Mouse (Mus musculus) urinary bladder, adult 18-20 months (tissue): ENCODE results near the gene Lrrc29.
"Not testable (repeated sequence)": the region's sequence is repeated elsewhere in the genome, so short reads cannot be mapped to it uniquely, and the experiment has no call there.

Source experiments
- DNase-seq, 2 experiments: peaks; one replicate each; pipeline ENCODE4 v3.0.0; 2022; ENCODE audit warnings: low spot score in 2 of 2, mixed read lengths in 2 of 2

Lrrc29 gene

GRCm38 (mm10) chr8:105291364-105291763 is 34.7 kb downstream of the Lrrc29 start:
- not testable (repeated sequence) for DNase-seq

GRCm38 (mm10) chr8:105290554-105291314 is 35.3 kb downstream of the Lrrc29 start:
- DNase-seq: peak; percentile 79 to 89

- DNase-seq: no peak
Measured at GRCm38 (mm10) chr8:105289805-105290460, 36.1 kb downstream of the Lrrc29 start, which contains the start of gene 4931428F04Rik. TSS of gene 4931428F04Rik (minus strand) at chr8:105289864.

DNA sequence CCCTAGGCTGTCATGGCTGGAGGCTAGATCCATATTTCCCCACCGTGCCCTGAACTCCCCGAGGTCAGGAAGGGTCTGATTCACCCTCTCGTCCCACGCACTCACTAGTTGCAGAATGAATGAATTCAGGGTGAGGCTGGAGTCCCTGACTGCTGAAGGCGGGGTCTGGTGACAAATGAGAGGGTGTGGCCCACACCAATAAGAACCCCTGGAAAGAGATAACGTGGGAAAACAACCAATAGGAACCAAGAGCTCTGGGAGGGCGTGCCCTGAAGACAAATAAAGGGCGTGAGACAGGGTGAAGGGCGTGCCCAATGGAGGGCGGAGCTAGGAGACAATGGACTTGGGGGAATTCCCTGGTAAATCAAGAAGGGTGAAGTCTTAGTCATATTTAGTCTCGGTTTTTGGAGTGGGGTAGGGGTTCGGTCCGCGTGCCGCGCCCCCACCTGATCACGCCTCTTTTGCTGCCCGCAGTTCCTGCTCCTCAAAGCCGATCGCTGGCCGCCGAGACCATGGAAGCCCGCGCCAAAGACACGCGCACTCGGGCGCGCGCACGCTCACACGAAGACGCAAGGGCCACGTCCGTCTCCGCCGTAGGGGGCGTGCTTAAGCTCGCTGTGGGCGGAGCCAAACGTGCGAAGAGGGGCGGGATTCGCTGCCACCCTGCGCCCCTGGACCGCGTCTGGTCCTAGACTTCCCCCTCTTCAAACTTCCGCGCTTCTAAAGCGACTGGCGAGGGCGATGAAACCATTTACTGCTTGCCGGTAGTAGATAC is 36.9 kb downstream of the Lrrc29 start:
- DNase-seq: peak; percentile 85 to 90

DNA sequence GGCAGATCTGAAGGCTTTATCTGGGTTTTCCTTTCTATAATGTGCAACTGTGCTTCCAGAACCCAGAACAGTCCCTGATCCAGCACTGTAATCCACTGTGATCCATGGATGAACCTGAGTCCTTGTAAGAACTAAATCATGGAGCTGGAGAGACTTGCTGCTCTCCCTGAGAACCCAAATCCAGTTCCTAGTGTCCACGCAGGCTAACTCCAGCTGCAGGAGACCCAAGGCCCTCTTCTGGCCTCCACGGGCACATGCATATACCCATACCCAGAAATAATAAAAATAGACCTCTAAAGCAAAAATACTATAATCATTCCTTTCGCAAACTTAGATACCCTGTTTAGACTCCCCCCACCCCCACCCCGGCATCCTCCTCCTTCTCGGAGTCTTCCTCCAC is 37.8 kb downstream of the Lrrc29 start:
- no peak for DNase-seq

GRCm38 (mm10) chr8:105286907-105287306 is 39.2 kb downstream of the Lrrc29 start:
- no peak for DNase-seq

- no peak for DNase-seq
Measured at GRCm38 (mm10) chr8:105285514-105285913, 40.6 kb downstream of the Lrrc29 start.

- peak in 1 of 2 experiments; percentile 31 for DNase-seq
Measured at GRCm38 (mm10) chr8:105283074-105283473, 43.0 kb downstream of the Lrrc29 start.

GRCm38 (mm10) chr8:105282239-105282638 is 43.8 kb downstream of the Lrrc29 start:
- no peak for DNase-seq

- no peak for DNase-seq
Measured at GRCm38 (mm10) chr8:105281821-105282220, 44.3 kb downstream of the Lrrc29 start.

- no peak for DNase-seq
Measured at GRCm38 (mm10) chr8:105280567-105280966, 45.5 kb downstream of the Lrrc29 start.

DNA sequence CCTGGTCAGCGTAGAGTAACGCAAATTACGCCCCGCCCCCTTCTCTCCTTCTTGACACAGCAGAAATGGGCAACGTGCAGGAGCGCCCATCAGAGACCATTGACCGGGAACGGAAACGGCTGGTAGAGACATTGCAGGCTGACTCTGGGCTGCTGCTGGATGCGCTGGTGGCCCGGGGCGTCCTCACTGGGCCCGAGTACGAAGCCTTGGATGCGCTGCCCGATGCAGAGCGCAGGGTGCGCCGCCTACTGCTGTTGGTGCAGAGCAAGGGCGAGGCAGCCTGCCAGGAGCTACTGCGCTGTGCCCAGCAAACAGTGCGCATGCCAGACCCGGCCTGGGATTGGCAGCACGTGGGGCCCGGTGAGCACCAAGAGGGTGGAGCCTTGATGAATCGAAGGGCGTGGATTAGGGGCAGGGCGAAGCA is 47.2 kb downstream of the Lrrc29 start:
- peak in 1 of 2 experiments; percentile 77 for DNase-seq

GRCm38 (mm10) chr8:105276292-105277120 is 49.6 kb downstream of the Lrrc29 start:
- peak in 1 of 2 experiments; percentile 34 for DNase-seq

GRCm38 (mm10) chr8:105275840-105276239 is 50.2 kb downstream of the Lrrc29 start, which contains the start of gene Nol3:
TSS of gene Nol3 (plus strand) at chr8:105276140.
- no peak for DNase-seq

DNA sequence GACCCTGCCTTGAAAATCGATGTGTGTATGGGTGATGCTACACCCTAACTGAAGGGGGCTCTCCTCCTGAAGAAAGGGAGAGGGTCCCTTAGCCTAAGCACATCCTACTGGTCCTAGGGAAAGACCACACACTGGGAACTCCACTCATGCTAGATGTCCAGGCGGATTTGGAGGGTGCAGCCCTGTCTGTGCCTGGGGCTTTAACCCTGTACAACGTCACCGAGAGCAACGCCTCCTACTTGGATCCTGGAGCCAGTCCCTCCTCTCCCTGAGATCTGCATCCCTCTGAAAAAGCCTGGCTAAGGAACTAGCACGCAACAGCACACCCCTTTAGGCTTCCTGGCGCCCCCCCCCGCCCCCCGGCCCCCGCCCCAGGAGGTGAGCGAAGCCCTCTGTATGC is 50.7 kb downstream of the Lrrc29 start:
- no peak for DNase-seq

GRCm38 (mm10) chr8:105270916-105271186 is 55.2 kb downstream of the Lrrc29 start:
- no peak for DNase-seq

DNA sequence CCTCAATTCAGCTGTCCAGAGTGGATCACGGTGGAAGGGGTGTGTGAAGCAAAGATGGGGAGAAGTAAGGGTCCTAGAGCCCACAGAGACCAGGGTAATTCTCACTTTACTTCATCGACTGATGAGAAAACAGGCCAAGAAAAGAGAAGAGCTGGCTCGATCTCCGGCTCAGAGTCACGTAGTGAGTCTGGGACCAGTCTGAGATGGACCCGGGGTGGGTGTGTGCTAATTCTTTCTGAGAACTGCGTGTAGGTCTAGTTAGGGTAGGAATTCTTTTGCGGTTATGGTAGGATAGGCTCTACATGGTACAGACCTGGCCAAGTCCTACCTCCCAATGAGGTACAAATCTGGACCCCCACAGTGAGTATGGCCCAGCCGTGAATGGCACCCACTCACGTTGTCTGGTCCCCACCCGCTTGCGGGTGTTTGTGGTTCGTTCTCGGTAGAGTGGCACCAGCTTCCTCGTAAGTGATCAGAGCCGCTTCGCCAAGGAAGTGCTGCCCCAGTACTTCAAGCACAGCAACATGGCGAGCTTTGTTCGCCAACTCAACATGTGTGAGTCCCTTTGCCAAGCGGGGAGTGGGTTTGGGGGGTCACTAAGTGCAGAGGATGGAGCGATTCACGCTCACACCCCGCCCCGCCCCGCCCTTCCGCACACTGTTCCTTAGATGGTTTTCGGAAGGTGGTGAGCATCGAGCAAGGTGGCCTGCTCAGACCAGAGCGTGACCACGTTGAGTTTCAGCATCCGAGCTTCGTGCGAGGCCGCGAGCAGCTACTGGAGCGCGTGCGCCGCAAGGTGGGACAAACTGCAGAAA is 55.8 kb downstream of the Lrrc29 start:
- DNase-seq: no peak

GRCm38 (mm10) chr8:105269461-105269947 is 56.6 kb downstream of the Lrrc29 start, which contains the start of gene Hsf4:
TSS of gene Hsf4 (plus strand) at chr8:105269801.
- DNase-seq: peak; percentile 50 to 62

DNA sequence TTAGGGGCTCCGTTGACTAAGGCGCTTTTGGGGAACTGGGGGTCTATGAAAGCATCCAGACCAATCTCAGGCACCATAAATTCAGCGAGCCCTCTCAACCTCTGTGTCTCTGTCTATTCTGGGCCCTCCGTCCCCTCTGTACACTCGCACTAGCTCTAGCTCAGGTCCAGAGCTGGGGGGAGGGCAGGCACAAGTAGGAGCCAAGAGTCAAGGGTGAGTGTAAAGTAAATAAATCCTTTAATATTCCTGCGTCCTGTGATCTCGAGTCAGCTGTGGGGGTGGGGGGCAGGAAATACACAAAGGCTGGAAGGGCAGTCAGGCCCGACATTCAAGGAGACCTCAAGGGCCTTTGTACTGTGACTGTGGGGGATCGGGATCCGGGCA is 57.0 kb downstream of the Lrrc29 start:
- no peak for DNase-seq

- no peak for DNase-seq
Measured at GRCm38 (mm10) chr8:105268342-105269074, 57.6 kb downstream of the Lrrc29 start.
